In genomic region chr5:130023767-130024539, GRCm38 (mm10) we compare ENCODE assay signal across 8 mouse cellular contexts. TPM values are rescaled to one million over a fixed set of nuclear protein-coding genes. Genes with fewer than 3 reads are reported as not detected.
DNase-seq lines count a peak whose midpoint lies in the region; ATAC-seq and TF ChIP-seq lines count a peak whose summit lies in the region.

No protein-coding gene starts in this region.

- 0 out of 2 replicates have a peak, but pooled peaks cover 3% of the 10 kb centered on the region for H3K27me3 ChIP-seq in embryonic facial prominence, embryonic 15.5 days
- H3K27me3 ChIP-seq in limb, embryonic 14.5 days (ENCODE audit: control insufficient read depth, insufficient read depth, low read length), result no peaks in the 10 kb centered on the region
- H3K27me3 ChIP-seq in midbrain, postnatal 0 days (ENCODE audit: insufficient read depth, low read length), result no peaks in the 10 kb centered on the region

- peaks cover 15% of the 10 kb centered on the region for H3K4me1 ChIP-seq in embryonic facial prominence, embryonic 15.5 days
- H3K4me1 ChIP-seq in limb, embryonic 14.5 days (ENCODE audit: control insufficient read depth, insufficient read depth, low read length), result peaks cover 5% of the 10 kb centered on the region
- no peaks in the 10 kb centered on the region for H3K4me1 ChIP-seq in midbrain, postnatal 0 days (ENCODE audit: insufficient read depth, low read length)

- H3K27ac ChIP-seq in embryonic facial prominence, embryonic 15.5 days (replicated peaks), result peak overlapping the region; percentile 84
- H3K27ac ChIP-seq in limb, embryonic 14.5 days (replicated peaks; ENCODE audit: low read depth, low read length), result peak overlapping the region; percentile 11; the same call in 1 of the 2 replicates
- peak overlapping the region; percentile 69 for H3K27ac ChIP-seq in midbrain, postnatal 0 days (ENCODE audit: low read depth, low read length)

- H3K36me3 ChIP-seq in embryonic facial prominence, embryonic 15.5 days, result no peaks in the 10 kb centered on the region
- no peaks in the 10 kb centered on the region for H3K36me3 ChIP-seq in limb, embryonic 14.5 days (ENCODE audit: control insufficient read depth, insufficient read depth, low read length)
- no peaks in the 10 kb centered on the region for H3K36me3 ChIP-seq in midbrain, postnatal 0 days (ENCODE audit: insufficient read depth, low read length)

- TF ChIP-seq POLR2A in limb, embryonic 14.5 days (IDR thresholded peaks at IDR 0.05; ENCODE audit: borderline replicate concordance, extremely low read depth, insufficient read depth, insufficient read length), result no peak

- no peaks in the 10 kb centered on the region for H3K9me3 ChIP-seq in embryonic facial prominence, embryonic 15.5 days (replicated peaks)
- no peaks in the 10 kb centered on the region for H3K9me3 ChIP-seq in limb, embryonic 14.5 days (ENCODE audit: control insufficient read depth, low read length)
- no peaks in the 10 kb centered on the region for H3K9me3 ChIP-seq in midbrain, postnatal 0 days (ENCODE audit: low read length)

- peak; percentile 100 for DNase-seq in 3T3-L1 (ENCODE audit: low read depth, low spot score)
- DNase-seq in adrenal gland, postnatal 4 days (ENCODE audit: low spot score in 2 of 2), result peak; percentile 60 to 83
- DNase-seq in heart, adult 8-10 months (ENCODE audit: low spot score), result peak; percentile 93
- peak; percentile 98 for DNase-seq in kidney, adult 9 months
- DNase-seq in limb, embryonic 14.5 days (ENCODE audit: low spot score), result peak; percentile 93
- peak; percentile 92 for DNase-seq in midbrain, postnatal 0 days (ENCODE audit: low spot score)
- peak; percentile 54 to 66 for DNase-seq in spleen, postnatal 14 days (ENCODE audit: low spot score in 2 of 2)

- H3K9ac ChIP-seq in embryonic facial prominence, embryonic 15.5 days, result peak overlapping the region; percentile 39
- H3K9ac ChIP-seq in limb, embryonic 14.5 days (ENCODE audit: low read depth, low read length, severe bottlenecking), result peak overlapping the region; percentile 54
- peak overlapping the region; percentile 71 for H3K9ac ChIP-seq in midbrain, postnatal 0 days (replicated peaks; ENCODE audit: low read length, poor library complexity, severe bottlenecking)

- TF ChIP-seq CTCF in midbrain, postnatal 0 days (IDR thresholded peaks at IDR 0.05), result peak; percentile 91

- under 1% methylated on average over 32 of the region's 32 CpGs for WGBS in embryonic facial prominence, embryonic 15.5 days
- WGBS in limb, embryonic 14.5 days, result under 1% methylated on average over 30 of the region's 32 CpGs
- WGBS in midbrain, postnatal 0 days, result under 1% methylated on average over 32 of the region's 32 CpGs

- ATAC-seq in embryonic facial prominence, embryonic 15.5 days (ENCODE audit: insufficient number of reproducible peaks, low FRiP score, low TSS enrichment, low read depth), result peak; percentile 88
- ATAC-seq in limb, embryonic 14.5 days (ENCODE audit: low FRiP score, low read depth), result peak; percentile 93
- peak; percentile 87 for ATAC-seq in midbrain, postnatal 0 days (ENCODE audit: low FRiP score)

- H3K4me2 ChIP-seq in embryonic facial prominence, embryonic 15.5 days (replicated peaks), result peak overlapping the region; percentile 87
- H3K4me2 ChIP-seq in limb, embryonic 14.5 days (replicated peaks; ENCODE audit: low read depth, low read length, severe bottlenecking), result peak overlapping the region; percentile 66
- peak overlapping the region; percentile 92 for H3K4me2 ChIP-seq in midbrain, postnatal 0 days (ENCODE audit: low read depth, low read length, poor library complexity, severe bottlenecking)

- H3K4me3 ChIP-seq in embryonic facial prominence, embryonic 15.5 days (replicated peaks), result peak overlapping the region; percentile 60
- peak overlapping the region; percentile 51 for H3K4me3 ChIP-seq in limb, embryonic 14.5 days (replicated peaks; ENCODE audit: low read length)
- peak overlapping the region; percentile 57 for H3K4me3 ChIP-seq in midbrain, postnatal 0 days (ENCODE audit: low read depth, low read length)

RNA-seq across cellular contexts. Expression of gene Asl, which starts 5.1 kb away (rescaled TPM):
- 100 to 1,000 TPM; 149 to 165 TPM for total RNA-seq in adrenal gland, postnatal 4 days (2021)
- polyA plus RNA-seq in embryonic facial prominence, embryonic 15.5 days (2015; fragmentation: Nextera tagmentation; extraction: Ambion mirVana), result 30.0 and 30.4 TPM in 2 replicates
- total RNA-seq in heart, adult 8-10 months (2022), result 1 to 10 TPM; 3.0 to 7.1 (median 6.3) TPM
- 21.5 and 24.5 TPM in 2 replicates for polyA plus RNA-seq in limb, embryonic 14.5 days (2012; rRNA removed)
- 34.5 and 36.5 TPM in 2 replicates for polyA plus RNA-seq in limb, embryonic 14.5 days (2014; fragmentation: Nextera tagmentation; extraction: Ambion mirVana)
- total RNA-seq in midbrain, postnatal 0 days (2014; rRNA removed), result 34.0 and 39.1 TPM in 2 replicates
- polyA plus RNA-seq in midbrain, postnatal 0 days (2015; fragmentation: Nextera tagmentation; extraction: Ambion mirVana), result 52.8 and 54.0 TPM in 2 replicates

RNA-seq across cellular contexts. Expression of gene Crcp, which starts 5.1 kb away (rescaled TPM):
- 10 to 100 TPM; 38.9 to 41.3 TPM for total RNA-seq in adrenal gland, postnatal 4 days (2021)
- 37.9 and 39.4 TPM in 2 replicates for polyA plus RNA-seq in embryonic facial prominence, embryonic 15.5 days (2015; fragmentation: Nextera tagmentation; extraction: Ambion mirVana)
- 10 to 100 TPM; 11.5 to 16.1 (median 14.5) TPM for total RNA-seq in heart, adult 8-10 months (2022)
- polyA plus RNA-seq in limb, embryonic 14.5 days (2012; rRNA removed), result 16.6 and 24.2 TPM in 2 replicates
- polyA plus RNA-seq in limb, embryonic 14.5 days (2014; fragmentation: Nextera tagmentation; extraction: Ambion mirVana), result 25.3 and 25.4 TPM in 2 replicates
- total RNA-seq in midbrain, postnatal 0 days (2014; rRNA removed), result 54.0 and 63.3 TPM in 2 replicates
- polyA plus RNA-seq in midbrain, postnatal 0 days (2015; fragmentation: Nextera tagmentation; extraction: Ambion mirVana), result 86.8 and 90.9 TPM in 2 replicates

RNA-seq across cellular contexts. Expression of gene Gusb, which starts 21.1 kb away (rescaled TPM):
- 10 to 100 TPM; 61.0 to 61.5 TPM for total RNA-seq in adrenal gland, postnatal 4 days (2021)
- 46.7 and 47.7 TPM in 2 replicates for polyA plus RNA-seq in embryonic facial prominence, embryonic 15.5 days (2015; fragmentation: Nextera tagmentation; extraction: Ambion mirVana)
- 10 to 100 TPM; 11.7 to 14.2 (median 12.8) TPM for total RNA-seq in heart, adult 8-10 months (2022)
- 37.2 and 43.5 TPM in 2 replicates for polyA plus RNA-seq in limb, embryonic 14.5 days (2012; rRNA removed)
- 54.4 and 57.5 TPM in 2 replicates for polyA plus RNA-seq in limb, embryonic 14.5 days (2014; fragmentation: Nextera tagmentation; extraction: Ambion mirVana)
- 22.0 and 26.7 TPM in 2 replicates for total RNA-seq in midbrain, postnatal 0 days (2014; rRNA removed)
- 42.3 and 44.9 TPM in 2 replicates for polyA plus RNA-seq in midbrain, postnatal 0 days (2015; fragmentation: Nextera tagmentation; extraction: Ambion mirVana)

RNA-seq across cellular contexts. Expression of gene Tpst1, which starts 49.2 kb away (rescaled TPM):
- total RNA-seq in adrenal gland, postnatal 4 days (2021), result 10 to 100 TPM; 41.7 to 43.8 TPM
- 99.2 and 111 TPM in 2 replicates for polyA plus RNA-seq in embryonic facial prominence, embryonic 15.5 days (2015; fragmentation: Nextera tagmentation; extraction: Ambion mirVana)
- 10 to 100 TPM in 1 of 4 experiments, 1 to 10 TPM in 3; 8.2 to 10.6 (median 9.3) TPM for total RNA-seq in heart, adult 8-10 months (2022)
- 59.3 and 68.2 TPM in 2 replicates for polyA plus RNA-seq in limb, embryonic 14.5 days (2012; rRNA removed)
- 114 and 117 TPM in 2 replicates for polyA plus RNA-seq in limb, embryonic 14.5 days (2014; fragmentation: Nextera tagmentation; extraction: Ambion mirVana)
- 37.1 and 46.5 TPM in 2 replicates for total RNA-seq in midbrain, postnatal 0 days (2014; rRNA removed)
- polyA plus RNA-seq in midbrain, postnatal 0 days (2015; fragmentation: Nextera tagmentation; extraction: Ambion mirVana), result 50.0 TPM in 2 replicates

Comparison
In these comparisons a context has a peak if more than half of its experiments do, and no peak if none do; other contexts are left out.
1. Peak in every context shown above with its lines: DNase-seq, ATAC-seq, H3K4me3 ChIP-seq and H3K27ac ChIP-seq.
2. H3K27ac ChIP-seq: peak in every context shown above with its lines; median percentile 84 in embryonic facial prominence, embryonic 15.5 days; 69 in midbrain, postnatal 0 days; 11 in limb, embryonic 14.5 days.